Mouse (Mus musculus) MEL-GATA-1-ER (cell line): ENCODE results near the gene Prkaa2.

Source experiments
- DNase-seq: peaks from one replicate; pipeline ENCODE4 v3.0.0-alpha.2; 2012; ENCODE audit warnings: low read depth; ENCODE audit errors: extremely low read depth

Prkaa2 gene

GRCm38 (mm10) chr4:105109199-105109989 is at the start of gene Prkaa2:
Gene Prkaa2 (minus strand): TSS chr4:105109890.
- DNase-seq = no peak

GRCm38 (mm10) chr4:105159531-105159870 is 49.8 kb upstream of the Prkaa2 start:
- no peak for DNase-seq

GRCm38 (mm10) chr4:105158651-105159530 is 49.2 kb upstream of the Prkaa2 start:
- DNase-seq = no peak

- DNase-seq = no peak
Observed at GRCm38 (mm10) chr4:105158169-105158555, 48.5 kb upstream of the Prkaa2 start.

GRCm38 (mm10) chr4:105157276-105158168 is 47.8 kb upstream of the Prkaa2 start, which contains the start of gene Plpp3:
Gene Plpp3 (plus strand): TSS chr4:105157347.
- DNase-seq = no peak

GRCm38 (mm10) chr4:105156955-105157275 is 47.2 kb upstream of the Prkaa2 start:
- no peak for DNase-seq

GRCm38 (mm10) chr4:105156281-105156680 is 46.6 kb upstream of the Prkaa2 start:
- no peak for DNase-seq

GRCm38 (mm10) chr4:105153227-105153626 is 43.5 kb upstream of the Prkaa2 start:
- DNase-seq = no peak

GRCm38 (mm10) chr4:105151911-105152690 is 42.4 kb upstream of the Prkaa2 start:
- DNase-seq = no peak

- no peak for DNase-seq
Observed at GRCm38 (mm10) chr4:105149492-105149891, 39.8 kb upstream of the Prkaa2 start.

- DNase-seq = no peak
Observed at GRCm38 (mm10) chr4:105133350-105134050, 23.8 kb upstream of the Prkaa2 start.

- no peak for DNase-seq
Observed at GRCm38 (mm10) chr4:105131756-105132314, 22.1 kb upstream of the Prkaa2 start.

GRCm38 (mm10) chr4:105129212-105129611 is 19.5 kb upstream of the Prkaa2 start:
- DNase-seq = no peak

GRCm38 (mm10) chr4:105122429-105122828 is 12.7 kb upstream of the Prkaa2 start:
- DNase-seq = no peak

GRCm38 (mm10) chr4:105121081-105121480 is 11.4 kb upstream of the Prkaa2 start:
- DNase-seq = no peak

GRCm38 (mm10) chr4:105113468-105113867 is 3.8 kb upstream of the Prkaa2 start:
- no peak for DNase-seq

- DNase-seq = no peak
Observed at GRCm38 (mm10) chr4:105113042-105113441, 3.4 kb upstream of the Prkaa2 start.

- DNase-seq = no peak
Observed at GRCm38 (mm10) chr4:105111770-105112169, 2.1 kb upstream of the Prkaa2 start.

- DNase-seq = no peak
Observed at GRCm38 (mm10) chr4:105110684-105111035, 970 bp upstream of the Prkaa2 start.
